Mouse (Mus musculus) testis, adult 2 months (tissue): ENCODE results near the gene Msh4.

ENCODE experiments used
- CTCF ChIP-seq: fragments of 200-500 bp; IDR thresholded peaks from 2 replicates; pipeline ENCODE4 v1.5.1; 2012; ENCODE audit warnings: low read depth, mild to moderate bottlenecking, inconsistent platforms, low read length, moderate library complexity; ENCODE audit not compliant: control insufficient read depth, insufficient read depth, insufficient replicate concordance
- POLR2A ChIP-seq: fragments of 200-500 bp; IDR thresholded peaks from 2 replicates; pipeline ENCODE4 v1.6.1; 2012; ENCODE audit warnings: low read depth, mild to moderate bottlenecking, inconsistent platforms, low read length, moderate library complexity; ENCODE audit not compliant: control insufficient read depth

DNA sequence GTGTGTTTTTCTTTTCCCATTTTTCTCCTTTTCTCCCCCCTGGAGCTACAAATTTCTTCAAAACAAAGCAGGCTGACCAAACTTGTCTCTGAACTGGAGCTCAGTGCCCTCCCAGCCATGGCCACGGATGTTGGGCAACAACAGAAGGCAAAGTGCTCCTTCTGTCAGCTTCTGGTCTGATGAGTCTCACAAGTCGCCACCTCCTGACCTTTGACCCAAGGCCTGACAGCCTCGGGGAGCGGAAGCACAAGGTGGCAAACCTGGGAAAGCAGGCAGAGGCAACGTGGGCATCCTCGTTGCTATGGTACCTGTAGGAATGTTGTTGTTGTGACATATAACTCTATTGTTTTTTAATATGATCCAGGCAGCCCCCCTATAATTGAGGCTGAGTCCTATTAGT, 79.3 kb downstream of the Msh4 start:
- TF ChIP-seq CTCF, result no peak
- TF ChIP-seq POLR2A, result no peak
